Mouse (Mus musculus) lung, adult 18-20 months (tissue): ENCODE measurements around the gene Efs.
"Not testable (repeated sequence)": the region's sequence is repeated elsewhere in the genome, so short reads cannot be mapped to it uniquely, and the experiment has no call there.

ENCODE experiments used
- DNase-seq, 2 experiments: peaks; one replicate each; pipeline ENCODE4 v3.0.0; 2022; ENCODE audit warnings: mixed read lengths in 2 of 2

Efs gene

GRCm38 (mm10) chr14:54925349-54926342, at the start of gene Efs:
Gene Efs, minus strand, starts transcription at chr14:54926126.
- peak; percentile 41 to 57 for DNase-seq

GRCm38 (mm10) chr14:54974068-54974791, 48.3 kb upstream of the Efs start:
- no peak for DNase-seq

- DNase-seq = not testable (repeated sequence)
Measured at GRCm38 (mm10) chr14:54972786-54973185, 46.9 kb upstream of the Efs start.

- DNase-seq = no peak
Measured at GRCm38 (mm10) chr14:54968344-54968743, 42.4 kb upstream of the Efs start.

GRCm38 (mm10) chr14:54967874-54968273, 41.9 kb upstream of the Efs start:
- DNase-seq = no peak

GRCm38 (mm10) chr14:54966320-54966977, 40.5 kb upstream of the Efs start, which contains the start of gene Myh6:
Gene Myh6, minus strand, starts transcription at chr14:54966927.
- no peak for DNase-seq

- no peak for DNase-seq
Measured at GRCm38 (mm10) chr14:54965631-54966030, 39.7 kb upstream of the Efs start.

- DNase-seq = no peak
Measured at GRCm38 (mm10) chr14:54965044-54965443, 39.1 kb upstream of the Efs start.

GRCm38 (mm10) chr14:54963727-54964126, 37.8 kb upstream of the Efs start:
- DNase-seq = no peak

GRCm38 (mm10) chr14:54962714-54963113, 36.8 kb upstream of the Efs start:
- no peak for DNase-seq

GRCm38 (mm10) chr14:54961487-54961886, 35.6 kb upstream of the Efs start:
- DNase-seq = no peak

GRCm38 (mm10) chr14:54960769-54961168, 34.8 kb upstream of the Efs start:
- DNase-seq = no peak

- not testable (repeated sequence) for DNase-seq
Measured at GRCm38 (mm10) chr14:54959853-54960613, 34.1 kb upstream of the Efs start.

GRCm38 (mm10) chr14:54959197-54959596, 33.3 kb upstream of the Efs start:
- DNase-seq = no peak

- DNase-seq = no peak
Measured at GRCm38 (mm10) chr14:54958503-54958902, 32.6 kb upstream of the Efs start.

GRCm38 (mm10) chr14:54956533-54956932, 30.6 kb upstream of the Efs start:
- DNase-seq = no peak

GRCm38 (mm10) chr14:54955481-54955880, 29.6 kb upstream of the Efs start:
- no peak for DNase-seq

GRCm38 (mm10) chr14:54954474-54954873, 28.5 kb upstream of the Efs start:
- no peak for DNase-seq

GRCm38 (mm10) chr14:54953664-54954206, 27.8 kb upstream of the Efs start:
- no peak for DNase-seq

GRCm38 (mm10) chr14:54951587-54951986, 25.7 kb upstream of the Efs start:
- DNase-seq = no peak

- no peak for DNase-seq
Measured at GRCm38 (mm10) chr14:54950493-54950892, 24.6 kb upstream of the Efs start.

GRCm38 (mm10) chr14:54948781-54949180, 22.9 kb upstream of the Efs start:
- no peak for DNase-seq
